Mouse (Mus musculus): Measurements from ENCODE around the gene Klk6. TPM values are rescaled to one million over a fixed set of nuclear protein-coding genes. Genes with fewer than 3 reads are reported as not detected.

Klk6 gene
- polyA plus RNA-seq (2014; fragmentation: Nextera tagmentation; extraction: Ambion mirVana): not detected in 2 replicates

DNA sequence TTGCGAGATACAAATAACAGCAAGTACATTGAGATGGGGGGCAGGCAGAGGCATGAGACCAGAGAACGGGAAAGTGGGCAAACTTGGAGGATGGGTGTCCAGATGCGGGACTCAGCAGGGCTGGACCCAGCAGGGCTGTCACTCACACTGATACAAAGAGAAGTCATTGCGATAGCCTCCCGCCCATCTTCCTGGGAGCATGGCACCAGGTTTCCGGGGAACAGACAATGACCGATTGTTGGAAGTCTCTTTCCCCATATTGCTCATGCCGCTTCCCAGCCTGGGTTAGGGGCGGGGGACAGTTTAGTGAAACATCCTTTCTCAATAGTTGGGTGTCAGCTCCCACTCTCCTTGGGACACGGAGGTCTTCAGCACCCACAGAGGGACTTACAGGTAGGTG lies at the start of gene Klk6:
Klk6 (plus strand) TSS at position 301 of the 400 bp plus-strand sequence.
- Histone ChIP-seq H3K27me3 (ENCODE audit: insufficient read depth, low read length) (no peaks in the 10 kb centered on the region), H3K4me1 (ENCODE audit: insufficient read depth) (no peaks in the 10 kb centered on the region), H3K36me3 (ENCODE audit: insufficient read depth) (no peaks in the 10 kb centered on the region), H3K4me2 (no peak within 1 kb of the TSS), H3K4me3 (ENCODE audit: low read depth, low read length) (no peak within 1 kb of the TSS), H3K9ac (no peak within 1 kb of the TSS), H3K9me3 (ENCODE audit: low read depth, low read length) (no peaks in the 10 kb centered on the region), H3K27ac (ENCODE audit: low read depth) (no peak within 1 kb of the TSS)
- no peak for ATAC-seq (ENCODE audit: insufficient read depth)
- DNase-seq: no peak
- WGBS: 80% methylated on average over 10 of the region's 10 CpGs
- TF ChIP-seq CTCF (IDR thresholded peaks at IDR 0.05; ENCODE audit: low read depth): no peak

DNA sequence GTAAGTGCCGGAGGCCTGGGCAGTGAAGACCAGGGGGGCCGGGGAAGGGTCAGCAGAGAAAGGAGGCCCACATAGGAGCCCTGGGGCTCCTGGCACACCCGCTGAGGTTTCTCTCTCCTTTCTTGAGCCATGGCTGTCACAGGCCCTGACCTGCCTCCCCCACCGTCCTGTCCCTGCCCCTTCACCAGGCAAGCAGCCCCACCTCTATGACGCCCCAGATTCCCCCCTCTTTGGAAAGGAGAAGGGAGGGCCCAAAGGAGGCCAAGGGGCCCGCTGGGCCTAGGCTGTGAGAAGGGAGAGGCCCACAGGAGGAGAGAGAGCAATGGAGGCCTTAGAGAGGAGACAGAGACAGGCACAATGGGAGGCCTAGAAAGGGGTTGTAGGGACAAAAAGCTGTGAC lies 49.5 kb upstream of the Klk6 start:
- no peak for ATAC-seq (ENCODE audit: insufficient read depth)
- WGBS: 52% methylated on average over 6 of the region's 6 CpGs
- no peak for TF ChIP-seq CTCF (IDR thresholded peaks at IDR 0.05; ENCODE audit: low read depth)

DNA sequence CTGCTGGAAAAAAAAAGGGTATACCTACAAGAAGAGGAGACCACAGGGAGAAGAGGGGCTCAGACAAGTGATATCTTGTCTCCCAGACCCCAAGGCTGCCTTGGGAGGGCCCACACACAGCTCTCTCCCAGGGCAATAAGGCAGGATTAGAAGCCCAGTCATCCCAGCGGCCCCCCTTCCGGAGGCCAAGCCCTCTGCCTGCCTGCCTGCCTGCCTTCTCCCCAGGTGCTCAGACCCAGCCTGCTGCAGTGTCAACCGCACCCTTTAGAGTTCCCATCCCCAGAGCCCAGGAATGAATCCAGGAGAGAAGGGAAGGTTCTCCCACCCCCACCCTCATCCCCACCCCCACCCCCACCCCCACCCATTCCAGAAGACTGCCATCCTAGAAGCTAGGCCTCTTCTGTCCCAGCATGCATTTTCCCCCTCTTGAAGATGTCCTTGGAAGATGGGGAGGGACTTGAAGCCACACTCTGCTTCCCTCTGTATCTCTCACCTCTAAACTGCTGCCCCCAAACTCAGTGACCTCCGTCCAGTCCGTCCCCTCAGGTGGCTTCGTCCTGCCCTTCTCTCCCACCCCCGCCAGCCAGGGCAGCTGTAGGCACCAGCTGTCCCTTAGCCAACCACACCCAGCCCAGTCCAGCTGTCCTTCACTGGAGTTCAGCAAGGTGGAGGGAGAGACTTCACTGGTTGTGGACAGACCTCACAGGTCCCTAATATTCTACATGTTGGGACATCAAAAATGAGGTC lies 48.8 kb upstream of the Klk6 start:
- DNase-seq (no peak), ATAC-seq (ENCODE audit: insufficient read depth) (no peak)
- Histone ChIP-seq H3K36me3 (ENCODE audit: insufficient read depth) (no peaks in the 10 kb centered on the region), H3K9ac (no peak overlapping the region), H3K4me2 (no peak overlapping the region), H3K27ac (ENCODE audit: low read depth) (no peak overlapping the region), H3K4me3 (ENCODE audit: low read depth, low read length) (no peak overlapping the region), H3K9me3 (ENCODE audit: low read depth, low read length) (no peaks in the 10 kb centered on the region), H3K27me3 (ENCODE audit: insufficient read depth, low read length) (no peaks in the 10 kb centered on the region), H3K4me1 (ENCODE audit: insufficient read depth) (no peaks in the 10 kb centered on the region)
- WGBS: 55% methylated on average over 7 of the region's 7 CpGs
- TF ChIP-seq CTCF (IDR thresholded peaks at IDR 0.05; ENCODE audit: low read depth): no peak

More for the DNA sequence above, 49.5 kb upstream of the Klk6 start:
- no peak overlapping the region for H3K27ac ChIP-seq (ENCODE audit: low read depth)
- H3K9ac ChIP-seq: no peak overlapping the region
- H3K4me1 ChIP-seq (ENCODE audit: insufficient read depth): no peaks in the 10 kb centered on the region
- no peaks in the 10 kb centered on the region for H3K36me3 ChIP-seq (ENCODE audit: insufficient read depth)
- H3K9me3 ChIP-seq (ENCODE audit: low read depth, low read length): no peaks in the 10 kb centered on the region
- no peak overlapping the region for H3K4me3 ChIP-seq (ENCODE audit: low read depth, low read length)
- H3K27me3 ChIP-seq (ENCODE audit: insufficient read depth, low read length): no peaks in the 10 kb centered on the region
- no peak for DNase-seq
- H3K4me2 ChIP-seq: no peak overlapping the region

DNA sequence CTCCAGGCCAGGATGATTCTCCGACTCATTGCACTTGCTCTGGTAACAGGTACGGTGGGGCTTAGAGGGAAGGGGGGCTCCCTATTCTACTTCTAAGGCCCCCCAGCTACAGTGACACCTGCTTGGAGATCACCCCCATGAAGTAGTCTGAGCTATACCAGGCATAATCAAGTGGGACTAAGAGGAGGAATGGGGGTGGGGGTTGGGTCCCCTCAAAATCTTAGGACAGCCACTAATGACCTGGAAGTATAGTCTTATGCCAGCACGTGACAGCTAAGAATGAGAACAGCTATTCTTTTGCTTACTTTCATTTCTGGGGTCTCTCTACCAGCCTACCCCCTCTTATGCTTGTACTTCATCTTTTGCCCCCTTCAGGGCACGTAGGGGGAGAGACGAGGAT lies 47.8 kb upstream of the Klk6 start:
- Histone ChIP-seq H3K27me3 (ENCODE audit: insufficient read depth, low read length) (no peaks in the 10 kb centered on the region), H3K27ac (ENCODE audit: low read depth) (no peak overlapping the region), H3K4me1 (ENCODE audit: insufficient read depth) (no peaks in the 10 kb centered on the region), H3K36me3 (ENCODE audit: insufficient read depth) (no peaks in the 10 kb centered on the region), H3K4me2 (no peak overlapping the region), H3K4me3 (ENCODE audit: low read depth, low read length) (no peak overlapping the region), H3K9ac (no peak overlapping the region), H3K9me3 (ENCODE audit: low read depth, low read length) (no peaks in the 10 kb centered on the region)
- 80% methylated on average over 5 of the region's 5 CpGs for WGBS
- ATAC-seq (ENCODE audit: insufficient read depth) (no peak), DNase-seq (no peak)
- TF ChIP-seq CTCF (IDR thresholded peaks at IDR 0.05; ENCODE audit: low read depth): no peak

DNA sequence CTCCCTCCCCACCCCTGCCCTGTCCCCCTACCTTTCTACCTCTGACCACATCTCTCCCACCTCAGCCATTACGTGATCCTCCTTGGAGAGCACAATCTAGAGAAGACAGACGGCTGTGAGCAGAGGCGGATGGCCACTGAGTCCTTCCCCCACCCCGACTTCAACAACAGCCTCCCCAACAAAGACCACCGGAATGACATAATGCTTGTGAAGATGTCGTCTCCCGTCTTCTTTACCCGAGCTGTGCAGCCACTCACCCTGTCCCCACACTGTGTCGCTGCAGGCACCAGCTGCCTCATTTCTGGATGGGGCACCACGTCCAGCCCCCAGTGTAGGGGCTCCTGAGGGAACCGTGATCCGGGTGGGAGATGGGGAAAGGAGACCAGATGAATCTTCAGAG lies 46.9 kb upstream of the Klk6 start:
- ATAC-seq (ENCODE audit: insufficient read depth): no peak

DNA sequence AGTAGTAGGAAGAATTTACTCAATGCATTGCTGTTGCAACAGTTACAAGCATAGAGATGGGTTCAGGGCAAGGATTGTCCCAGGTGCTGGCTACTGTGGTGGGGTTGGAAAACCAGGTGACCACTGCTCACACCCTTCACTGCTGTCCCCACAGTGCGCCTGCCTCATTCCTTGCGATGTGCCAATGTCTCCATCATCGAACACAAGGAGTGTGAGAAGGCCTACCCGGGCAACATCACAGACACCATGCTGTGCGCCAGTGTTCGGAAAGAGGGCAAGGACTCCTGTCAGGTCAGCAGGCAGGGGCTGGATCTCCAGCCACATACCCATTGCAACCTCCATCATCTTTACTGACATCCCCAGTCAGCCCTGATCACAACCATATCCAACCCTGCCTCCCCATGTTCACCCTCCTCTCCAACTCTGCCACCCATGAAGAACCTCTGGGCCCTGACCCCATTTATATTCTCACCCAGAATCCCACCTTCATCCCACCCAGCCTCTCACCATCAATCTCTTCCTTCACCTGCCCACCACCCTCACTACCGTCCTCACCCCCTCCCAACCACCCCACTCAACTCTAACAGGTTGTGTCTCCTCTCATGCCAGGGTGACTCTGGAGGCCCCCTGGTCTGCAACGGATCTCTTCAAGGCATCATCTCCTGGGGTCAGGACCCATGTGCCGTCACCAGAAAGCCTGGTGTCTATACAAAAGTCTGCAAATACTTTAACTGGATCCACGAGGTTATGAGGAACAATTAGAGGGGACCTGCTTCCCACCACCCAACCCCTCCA lies 45.9 kb upstream of the Klk6 start:
- no peak overlapping the region for H3K9ac ChIP-seq
- ATAC-seq (ENCODE audit: insufficient read depth) (no peak), DNase-seq (no peak)
- H3K9me3 ChIP-seq (ENCODE audit: low read depth, low read length): no peaks in the 10 kb centered on the region
- WGBS: 87% methylated on average over 10 of the region's 10 CpGs
- no peaks in the 10 kb centered on the region for H3K36me3 ChIP-seq (ENCODE audit: insufficient read depth)
- H3K4me2 ChIP-seq: no peak overlapping the region
- no peaks in the 10 kb centered on the region for H3K4me1 ChIP-seq (ENCODE audit: insufficient read depth)
- H3K27me3 ChIP-seq (ENCODE audit: insufficient read depth, low read length): peaks cover 2% of the 10 kb centered on the region; the same call in 1 of the 2 replicates
- no peak overlapping the region for H3K4me3 ChIP-seq (ENCODE audit: low read depth, low read length)
- no peak overlapping the region for H3K27ac ChIP-seq (ENCODE audit: low read depth)
- no peak for TF ChIP-seq CTCF (IDR thresholded peaks at IDR 0.05; ENCODE audit: low read depth)

More for the DNA sequence above, 46.9 kb upstream of the Klk6 start:
- Histone ChIP-seq H3K9me3 (ENCODE audit: low read depth, low read length) (no peaks in the 10 kb centered on the region), H3K36me3 (ENCODE audit: insufficient read depth) (no peaks in the 10 kb centered on the region), H3K27ac (ENCODE audit: low read depth) (no peak overlapping the region), H3K4me2 (no peak overlapping the region), H3K27me3 (ENCODE audit: insufficient read depth, low read length) (no peaks in the 10 kb centered on the region), H3K4me3 (ENCODE audit: low read depth, low read length) (no peak overlapping the region), H3K9ac (no peak overlapping the region), H3K4me1 (ENCODE audit: insufficient read depth) (no peaks in the 10 kb centered on the region)
- WGBS: 82% methylated on average over 12 of the region's 12 CpGs
- TF ChIP-seq CTCF (IDR thresholded peaks at IDR 0.05; ENCODE audit: low read depth): no peak
- DNase-seq: no peak

DNA sequence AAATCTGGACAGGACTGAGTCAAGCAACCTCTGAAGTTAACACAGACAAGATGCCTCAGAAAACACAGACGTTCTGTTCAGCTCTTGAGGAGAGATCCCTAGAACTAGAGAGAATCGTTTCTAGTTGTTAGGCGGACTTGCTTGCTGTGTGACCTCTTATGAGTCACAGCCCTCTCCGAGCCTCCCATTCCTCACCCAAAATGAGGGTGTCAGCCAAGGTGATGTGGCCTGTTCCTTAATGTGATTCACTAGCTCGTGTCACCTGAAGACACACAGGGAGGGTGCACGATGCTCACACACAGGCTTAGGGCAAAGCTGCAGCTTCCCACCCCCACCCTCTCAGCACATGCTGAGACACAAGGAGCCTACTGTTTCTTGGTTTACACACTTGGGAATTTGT lies 44.1 kb upstream of the Klk6 start:
- Histone ChIP-seq H3K4me2 (no peak overlapping the region), H3K36me3 (ENCODE audit: insufficient read depth) (no peaks in the 10 kb centered on the region), H3K4me3 (ENCODE audit: low read depth, low read length) (no peak overlapping the region), H3K4me1 (ENCODE audit: insufficient read depth) (no peaks in the 10 kb centered on the region), H3K27ac (ENCODE audit: low read depth) (no peak overlapping the region), H3K9ac (no peak overlapping the region), H3K27me3 (ENCODE audit: insufficient read depth, low read length) (peaks cover 5% of the 10 kb centered on the region; the same call in 1 of the 2 replicates), H3K9me3 (ENCODE audit: low read depth, low read length) (no peaks in the 10 kb centered on the region)
- no peak for TF ChIP-seq CTCF (IDR thresholded peaks at IDR 0.05; ENCODE audit: low read depth)
- DNase-seq (no peak), ATAC-seq (ENCODE audit: insufficient read depth) (no peak)
- 49% methylated on average over 6 of the region's 6 CpGs for WGBS

Measured in lung, embryonic 14.5 days (tissue).